Mouse (Mus musculus) left cerebral cortex, postnatal 10 days (tissue): ENCODE data around the gene 4931400O07Rik. TPM values are rescaled to one million over a fixed set of nuclear protein-coding genes. Genes with fewer than 3 reads are reported as not detected.

Experiments
- DNase-seq, 2 experiments: peaks; one replicate each; pipeline ENCODE4 v3.0.0; 2021 to 2022; ENCODE audit warnings: low spot score in 2 of 2, mixed read lengths in 1 of 2; ENCODE audit errors: extremely low spot score in 1 of 2
- intact Hi-C: fragments of 180-260 bp; cut with DNase I; formaldehyde crosslinking; loops from one replicate; pipeline ENCODE4 v1.15.1; 2025
- total RNA-seq, 2 experiments: library from RNA; stranded (reverse); gene quantifications; 2 replicates each; pipeline ENCODE4 v1.2.3; 2021

4931400O07Rik gene
- not detected for total RNA-seq

DNA sequence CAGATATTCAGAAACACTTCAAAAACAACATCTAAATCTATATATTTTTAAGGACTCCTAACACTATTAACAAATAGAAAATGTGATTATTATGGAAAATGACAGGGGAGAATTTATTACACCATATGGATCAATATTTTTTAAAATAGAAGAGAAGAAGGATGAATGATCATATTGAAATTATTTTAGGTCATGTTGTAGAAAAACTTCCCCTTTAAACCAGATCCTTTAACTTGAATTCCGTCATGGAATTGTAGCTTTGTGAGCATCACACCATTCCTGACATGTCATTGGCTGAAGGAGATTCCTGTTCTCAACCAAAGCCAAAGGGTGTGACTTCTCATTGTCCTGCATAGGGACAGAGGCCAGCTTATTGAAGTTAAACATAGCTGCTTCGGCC is at the start of gene 4931400O07Rik:
4931400O07Rik (plus strand) TSS at position 301 of the 400 bp plus-strand sequence.
- no peak for DNase-seq
- intact Hi-C loops: no loop called here

Other genes with a start within 250 kb of the 4931400O07Rik start
- gene 4933402E13Rik, start 184.5 kb upstream of the 4931400O07Rik start, total RNA-seq: not detected